Mouse (Mus musculus): Measurements from ENCODE around the gene Mid2. TPM values are rescaled to one million over a fixed set of nuclear protein-coding genes. Genes with fewer than 3 reads are reported as not detected.
"Not testable (repeated sequence)": the region's sequence is repeated elsewhere in the genome, so short reads cannot be mapped to it uniquely, and the experiment has no call there.

The Mid2 gene
- 0.12 TPM in 1 of 2 replicates, not detected in the other for total RNA-seq (2017)

- no peak for ATAC-seq (ENCODE audit: extremely low read depth, insufficient number of reproducible peaks, low FRiP score, poor library complexity, severe bottlenecking)
Observed at GRCm38 (mm10) chrX:140664479-140665241, at the start of gene Mid2. TSS of gene Mid2 (plus strand) at chrX:140664599.

GRCm38 (mm10) chrX:140624875-140625594 is 39.4 kb upstream of the Mid2 start:
- ATAC-seq (ENCODE audit: extremely low read depth, insufficient number of reproducible peaks, low FRiP score, poor library complexity, severe bottlenecking) = no peak

- no peak for ATAC-seq (ENCODE audit: extremely low read depth, insufficient number of reproducible peaks, low FRiP score, poor library complexity, severe bottlenecking)
Observed at GRCm38 (mm10) chrX:140638028-140638427, 26.4 kb upstream of the Mid2 start.

GRCm38 (mm10) chrX:140639592-140639991 is 24.8 kb upstream of the Mid2 start:
- no peak for ATAC-seq (ENCODE audit: extremely low read depth, insufficient number of reproducible peaks, low FRiP score, poor library complexity, severe bottlenecking)

GRCm38 (mm10) chrX:140660731-140661130 is 3.7 kb upstream of the Mid2 start:
- no peak for ATAC-seq (ENCODE audit: extremely low read depth, insufficient number of reproducible peaks, low FRiP score, poor library complexity, severe bottlenecking)

- ATAC-seq (ENCODE audit: extremely low read depth, insufficient number of reproducible peaks, low FRiP score, poor library complexity, severe bottlenecking) = no peak
Observed at GRCm38 (mm10) chrX:140663516-140663915, 883 bp upstream of the Mid2 start.

GRCm38 (mm10) chrX:140665242-140665810 is 927 bp downstream of the Mid2 start:
- ATAC-seq (ENCODE audit: extremely low read depth, insufficient number of reproducible peaks, low FRiP score, poor library complexity, severe bottlenecking) = no peak

- ATAC-seq (ENCODE audit: extremely low read depth, insufficient number of reproducible peaks, low FRiP score, poor library complexity, severe bottlenecking) = no peak
Observed at GRCm38 (mm10) chrX:140675444-140675843, 11.0 kb downstream of the Mid2 start.

- ATAC-seq (ENCODE audit: extremely low read depth, insufficient number of reproducible peaks, low FRiP score, poor library complexity, severe bottlenecking) = no peak
Observed at GRCm38 (mm10) chrX:140688335-140688734, 23.9 kb downstream of the Mid2 start.

GRCm38 (mm10) chrX:140697872-140698463 is 33.6 kb downstream of the Mid2 start:
- ATAC-seq (ENCODE audit: extremely low read depth, insufficient number of reproducible peaks, low FRiP score, poor library complexity, severe bottlenecking) = not testable (repeated sequence)

- no peak for ATAC-seq (ENCODE audit: extremely low read depth, insufficient number of reproducible peaks, low FRiP score, poor library complexity, severe bottlenecking)
Observed at GRCm38 (mm10) chrX:140703224-140703623, 38.8 kb downstream of the Mid2 start.

GRCm38 (mm10) chrX:140706077-140706476 is 41.7 kb downstream of the Mid2 start:
- ATAC-seq (ENCODE audit: extremely low read depth, insufficient number of reproducible peaks, low FRiP score, poor library complexity, severe bottlenecking) = no peak

GRCm38 (mm10) chrX:140722400-140722799 is 58.0 kb downstream of the Mid2 start:
- no peak for ATAC-seq (ENCODE audit: extremely low read depth, insufficient number of reproducible peaks, low FRiP score, poor library complexity, severe bottlenecking)

- ATAC-seq (ENCODE audit: extremely low read depth, insufficient number of reproducible peaks, low FRiP score, poor library complexity, severe bottlenecking) = no peak
Observed at GRCm38 (mm10) chrX:140738986-140739385, 74.6 kb downstream of the Mid2 start.

- ATAC-seq (ENCODE audit: extremely low read depth, insufficient number of reproducible peaks, low FRiP score, poor library complexity, severe bottlenecking) = no peak
Observed at GRCm38 (mm10) chrX:140743213-140743612, 78.8 kb downstream of the Mid2 start.

- no peak for ATAC-seq (ENCODE audit: extremely low read depth, insufficient number of reproducible peaks, low FRiP score, poor library complexity, severe bottlenecking)
Observed at GRCm38 (mm10) chrX:140769794-140770193, 105.4 kb downstream of the Mid2 start.

GRCm38 (mm10) chrX:140805340-140805739 is 140.9 kb downstream of the Mid2 start:
- ATAC-seq (ENCODE audit: extremely low read depth, insufficient number of reproducible peaks, low FRiP score, poor library complexity, severe bottlenecking) = no peak

GRCm38 (mm10) chrX:140813312-140814006 is 149.1 kb downstream of the Mid2 start, which contains the start of gene Tex13b:
TSS of gene Tex13b (minus strand) at chrX:140813433.
- ATAC-seq (ENCODE audit: extremely low read depth, insufficient number of reproducible peaks, low FRiP score, poor library complexity, severe bottlenecking) = no peak

Data from neutrophil, adult 5-6 weeks (primary cell).